Comparison of ENCODE assay signal across 8 mouse cellular contexts in genomic region chr2:110017616-110018505, GRCm38 (mm10). TPM values are rescaled to one million over a fixed set of nuclear protein-coding genes. Genes with fewer than 3 reads are reported as not detected.
DNase-seq lines count a peak whose midpoint lies in the region; ATAC-seq and TF ChIP-seq lines count a peak whose summit lies in the region.

Gene Ccdc34, plus strand, starts transcription at chr2:110017817.

- intact Hi-C loops in left cerebral cortex, postnatal 10 days (cut with DNase I): loop anchor here (5.0 to 10.0 kb wide), 2 partner anchors 103 to 184 kb away; partner anchors contain the start of gene Lgr4

- peaks cover 3% of the 10 kb centered on the region for H3K4me1 ChIP-seq in cortical plate, adult 2 months (ENCODE audit: control insufficient read depth, insufficient read depth, low read length)

- peak; percentile 89 for DNase-seq in gastrocnemius, postnatal 10 days
- DNase-seq in left cerebral cortex, postnatal 10 days (ENCODE audit: extremely low spot score in 1 of 2, low spot score in 2 of 2): peak; percentile 90 to 95
- DNase-seq in right cerebral cortex, postnatal 25 days: peak; percentile 93
- DNase-seq in urinary bladder, postnatal 4 days (ENCODE audit: low spot score in 2 of 2): peak; percentile 86 to 91

- H3K4me3 ChIP-seq in cortical plate, adult 2 months (ENCODE audit: insufficient read depth, low read length): peak within 1 kb of the TSS; percentile 85

- peak; percentile 88 for TF ChIP-seq POLR2A in cortical plate, adult 2 months (IDR thresholded peaks at IDR 0.05; ENCODE audit: extremely low read depth, insufficient read depth, low read length)

- peak; percentile 96 for ATAC-seq in activated CD4-positive, CD25-positive, alpha-beta regulatory T cell, adult 4 months
- ATAC-seq in inflammation-experienced regulatory T-cells, adult 6 months: peak; percentile 97
- peak; percentile 98 for ATAC-seq in megakaryocyte-erythroid progenitor cell, adult 5-6 weeks (replicated peaks; ENCODE audit: low FRiP score, low TSS enrichment, poor library complexity, severe bottlenecking)

- 0 out of 2 replicates have a peak within 1 kb of the TSS, but pooled peaks have one; percentile 37 for H3K27ac ChIP-seq in cortical plate, adult 2 months (ENCODE audit: insufficient read depth, low read length)

- TF ChIP-seq CTCF in cortical plate, adult 2 months (IDR thresholded peaks at IDR 0.05; ENCODE audit: extremely low read depth, insufficient read depth, low read length): no peak

RNA-seq across cellular contexts. Expression of gene Ccdc34, which starts in this region (rescaled TPM):
- polyA plus RNA-seq in activated CD4-positive, CD25-positive, alpha-beta regulatory T cell, adult 4 months (2017; shearing (Covaris generic)): 1 to 10 TPM; 8.5 to 9.7 TPM
- 12.6 and 12.7 TPM in 2 replicates for polyA plus RNA-seq in cortical plate, adult 2 months (2012; rRNA removed)
- 10 to 100 TPM; 10.5 to 13.2 TPM for total RNA-seq in gastrocnemius, postnatal 10 days (2021)
- polyA plus RNA-seq in inflammation-experienced regulatory T-cells, adult 6 months (2017; shearing (Covaris generic)): 10 to 100 TPM in 1 of 3 experiments, 1 to 10 TPM in 2; 6.5 to 17.0 (median 8.0) TPM
- total RNA-seq in left cerebral cortex, postnatal 10 days (2021): 10 to 100 TPM; 17.9 to 18.0 TPM
- 33.7 and 49.1 TPM in 2 replicates for total RNA-seq in megakaryocyte-erythroid progenitor cell, adult 5-6 weeks (2014; fragmentation: Nextera tagmentation)
- 53.1 and 76.9 TPM in 2 replicates for total RNA-seq in megakaryocyte-erythroid progenitor cell, adult 5-6 weeks (2017)

Comparison
In these comparisons a context has a peak if more than half of its experiments do, and no peak if none do; other contexts are left out.
1. Peak in every context shown above with its lines: DNase-seq, ATAC-seq, H3K4me3 ChIP-seq and H3K27ac ChIP-seq.